Mouse (Mus musculus) limb, embryonic 10.5 days (tissue): ENCODE data around the gene Gm11627. TPM values are rescaled to one million over a fixed set of nuclear protein-coding genes. Genes with fewer than 3 reads are reported as not detected.

ENCODE experiments used
- DNase-seq: peaks from one replicate; pipeline ENCODE4 v3.0.0-alpha.2; 2017; ENCODE audit warnings: low spot score
- H3K27ac ChIP-seq: fragments of 300-500 bp; sonication (generic); 2 replicates; pipeline ENCODE4 v1.5.1; 2016; ENCODE audit warnings: mild to moderate bottlenecking
- H3K27me3 ChIP-seq: fragments of 300-500 bp; sonication (generic); 2 replicates; pipeline ENCODE4 v1.6.1; 2016; ENCODE audit warnings: low read depth, mild to moderate bottlenecking; ENCODE audit not compliant: poor library complexity, severe bottlenecking
- H3K36me3 ChIP-seq: fragments of 300-500 bp; sonication (generic); 2 replicates; pipeline ENCODE4 v1.6.1; 2016; ENCODE audit warnings: mild to moderate bottlenecking, moderate library complexity
- H3K4me1 ChIP-seq: fragments of 300-500 bp; sonication (generic); 2 replicates; pipeline ENCODE4 v1.6.1; 2016
- H3K4me3 ChIP-seq: fragments of 300-500 bp; sonication (generic); 2 replicates; pipeline ENCODE4 v1.5.1; 2016; ENCODE audit warnings: mild to moderate bottlenecking, moderate library complexity
- H3K9me3 ChIP-seq: fragments of 300-500 bp; sonication (generic); replicated peaks from 2 replicates; pipeline ENCODE4 v1.6.1; 2016; ENCODE audit warnings: mild to moderate bottlenecking
- WGBS: fragments of 180-500 bp; shearing (Covaris S2); methylation state at CpG from one replicate; pipeline ENCODE4 v1.1.7; 2016; 5-methylcytosine and 5-hydroxymethylcytosine counted together
- polyA plus RNA-seq: library from polyadenylated mRNA; unstranded; fragments of >200 nt; fragmentation: Nextera tagmentation; extraction: Ambion mirVana; gene quantifications from 2 replicates; pipeline ENCODE4 v1.2.1, GENCODE M21; 2016

The Gm11627 gene
- polyA plus RNA-seq, 1 experiment from 2014 or later = 3.3 TPM

- Histone ChIP-seq H3K4me1 (peaks cover 15% of the 10 kb centered on the region), H3K4me3 (no peak overlapping the region), H3K27me3 (peaks cover 16% of the 10 kb centered on the region), H3K9me3 (no peaks in the 10 kb centered on the region), H3K36me3 (no peaks in the 10 kb centered on the region), H3K27ac (no peak overlapping the region)
- no peak for DNase-seq
- 93% methylated on average over 4 of the region's 4 CpGs for WGBS
Measured at GRCm38 (mm10) chr11:102586445-102587130, 7.3 kb upstream of the Gm11627 start.

GRCm38 (mm10) chr11:102582736-102583135 lies 3.5 kb upstream of the Gm11627 start:
- no peaks in the 10 kb centered on the region for H3K9me3 ChIP-seq
- H3K36me3 ChIP-seq = no peaks in the 10 kb centered on the region
- H3K4me3 ChIP-seq = no peak overlapping the region
- peaks cover 26% of the 10 kb centered on the region for H3K27me3 ChIP-seq
- peak overlapping the region; percentile 57; the same call in 1 of the 2 replicates for H3K27ac ChIP-seq
- DNase-seq = no peak
- H3K4me1 ChIP-seq = peaks cover 43% of the 10 kb centered on the region
- WGBS = 13% methylated on average over 5 of the region's 5 CpGs

- Histone ChIP-seq H3K9me3 (no peaks in the 10 kb centered on the region), H3K36me3 (no peaks in the 10 kb centered on the region), H3K4me1 (peaks cover 48% of the 10 kb centered on the region), H3K27ac (peak overlapping the region; percentile 57), H3K27me3 (peaks cover 26% of the 10 kb centered on the region), H3K4me3 (no peak overlapping the region)
- WGBS = 28% methylated on average over 13 of the region's 13 CpGs
- DNase-seq = no peak
Measured at GRCm38 (mm10) chr11:102582016-102582610, 2.9 kb upstream of the Gm11627 start.

GRCm38 (mm10) chr11:102581281-102582015 lies 2.2 kb upstream of the Gm11627 start:
- peak overlapping the region; percentile 3; the same call in 1 of the 2 replicates for H3K4me3 ChIP-seq
- 32% methylated on average over 11 of the region's 11 CpGs for WGBS
- H3K4me1 ChIP-seq = peaks cover 50% of the 10 kb centered on the region
- no peaks in the 10 kb centered on the region for H3K36me3 ChIP-seq
- peak overlapping the region; percentile 56 for H3K27ac ChIP-seq
- peaks cover 26% of the 10 kb centered on the region for H3K27me3 ChIP-seq
- no peak for DNase-seq
- no peaks in the 10 kb centered on the region for H3K9me3 ChIP-seq

GRCm38 (mm10) chr11:102580034-102580330 lies 721 bp upstream of the Gm11627 start:
- no peak for DNase-seq
- WGBS = 58% methylated on average over 3 of the region's 3 CpGs
- peaks cover 26% of the 10 kb centered on the region for H3K27me3 ChIP-seq
- no peaks in the 10 kb centered on the region for H3K9me3 ChIP-seq
- H3K36me3 ChIP-seq = no peaks in the 10 kb centered on the region
- peak overlapping the region; percentile 90 for H3K27ac ChIP-seq
- peak overlapping the region; percentile 51 for H3K4me3 ChIP-seq
- peaks cover 50% of the 10 kb centered on the region for H3K4me1 ChIP-seq

GRCm38 (mm10) chr11:102578341-102579118 lies 731 bp downstream of the Gm11627 start:
- Histone ChIP-seq H3K36me3 (no peaks in the 10 kb centered on the region), H3K4me3 (peak overlapping the region; percentile 51), H3K27me3 (peaks cover 26% of the 10 kb centered on the region), H3K27ac (peak overlapping the region; percentile 90), H3K9me3 (no peaks in the 10 kb centered on the region), H3K4me1 (peaks cover 50% of the 10 kb centered on the region)
- 12% methylated on average over 27 of the region's 27 CpGs for WGBS
- DNase-seq = peak; percentile 94

- H3K9me3 ChIP-seq = no peaks in the 10 kb centered on the region
- peaks cover 6% of the 10 kb centered on the region; the same call in 1 of the 2 replicates for H3K27me3 ChIP-seq
- H3K27ac ChIP-seq = no peak overlapping the region
- no peaks in the 10 kb centered on the region for H3K36me3 ChIP-seq
- H3K4me1 ChIP-seq = peaks cover 36% of the 10 kb centered on the region
- H3K4me3 ChIP-seq = no peak overlapping the region
- DNase-seq = no peak
- WGBS = 70% methylated on average over 13 of the region's 13 CpGs
Measured at GRCm38 (mm10) chr11:102576050-102576754, 3.1 kb downstream of the Gm11627 start.

- Histone ChIP-seq H3K27me3 (0 out of 2 replicates have a peak, but pooled peaks cover 3% of the 10 kb centered on the region), H3K9me3 (no peaks in the 10 kb centered on the region), H3K4me3 (no peak overlapping the region), H3K4me1 (peaks cover 32% of the 10 kb centered on the region), H3K36me3 (no peaks in the 10 kb centered on the region), H3K27ac (no peak overlapping the region)
- whole genome bisulfite sequencing = 81% methylated on average over 1 of the region's 1 CpGs
- DNase-seq = no peak
Measured at GRCm38 (mm10) chr11:102575034-102575433, 4.2 kb downstream of the Gm11627 start.

- WGBS = 15% methylated on average over 18 of the region's 18 CpGs
- Histone ChIP-seq H3K27ac (peak overlapping the region; percentile 81), H3K4me3 (peak overlapping the region; percentile 43), H3K4me1 (peaks cover 13% of the 10 kb centered on the region), H3K9me3 (no peaks in the 10 kb centered on the region), H3K36me3 (no peaks in the 10 kb centered on the region), H3K27me3 (no peaks in the 10 kb centered on the region)
- peak; percentile 98 for DNase-seq
Measured at GRCm38 (mm10) chr11:102572866-102573663, 6.2 kb downstream of the Gm11627 start.

GRCm38 (mm10) chr11:102568756-102569377 lies 10.4 kb downstream of the Gm11627 start:
- peaks cover 4% of the 10 kb centered on the region; the same call in 1 of the 2 replicates for H3K4me1 ChIP-seq
- H3K4me3 ChIP-seq = no peak overlapping the region
- H3K27ac ChIP-seq = no peak overlapping the region
- 83% methylated on average over 7 of the region's 7 CpGs for WGBS
- H3K36me3 ChIP-seq = no peaks in the 10 kb centered on the region
- no peaks in the 10 kb centered on the region for H3K9me3 ChIP-seq
- H3K27me3 ChIP-seq = no peaks in the 10 kb centered on the region
- DNase-seq = no peak

GRCm38 (mm10) chr11:102568191-102568590 lies 11.1 kb downstream of the Gm11627 start:
- no peak overlapping the region for H3K4me3 ChIP-seq
- H3K27me3 ChIP-seq = no peaks in the 10 kb centered on the region
- WGBS = 78% methylated on average over 12 of the region's 12 CpGs
- no peak for DNase-seq
- no peaks in the 10 kb centered on the region for H3K36me3 ChIP-seq
- peaks cover 1% of the 10 kb centered on the region; the same call in 1 of the 2 replicates for H3K4me1 ChIP-seq
- H3K27ac ChIP-seq = no peak overlapping the region
- no peaks in the 10 kb centered on the region for H3K9me3 ChIP-seq
